Mouse (Mus musculus) brain, embryonic 14.5 days (tissue): ENCODE measurements around the gene Opn1sw. TPM values are rescaled to one million over a fixed set of nuclear protein-coding genes. Genes with fewer than 3 reads are reported as not detected.
"Not testable (repeated sequence)": the region's sequence is repeated elsewhere in the genome, so short reads cannot be mapped to it uniquely, and the experiment has no call there.

Experiments
- DNase-seq: peaks from one replicate; pipeline ENCODE4 v3.0.0-alpha.2; 2011; ENCODE audit warnings: low read depth
- CTCF ChIP-seq: fragments of 200-500 bp; IDR thresholded peaks from 2 replicates; pipeline ENCODE4 v1.5.1; 2012; ENCODE audit warnings: inconsistent platforms, mild to moderate bottlenecking, moderate library complexity, borderline replicate concordance; ENCODE audit not compliant: insufficient read depth, insufficient read length; ENCODE audit errors: extremely low read depth
- POLR2A ChIP-seq: fragments of 200-500 bp; IDR thresholded peaks from 2 replicates; pipeline ENCODE4 v1.6.1; 2012; ENCODE audit warnings: mild to moderate bottlenecking, inconsistent platforms, borderline replicate concordance; ENCODE audit not compliant: poor library complexity, insufficient read depth, insufficient read length, severe bottlenecking; ENCODE audit errors: extremely low read depth
- polyA plus RNA-seq: library from polyadenylated mRNA; depleted of rRNA; stranded (reverse); fragments of >200 nt; gene quantifications from 2 replicates; pipeline ENCODE4 v1.2.3, GENCODE M21; 2012

The Opn1sw gene
- polyA plus RNA-seq, 1 experiment: 0.11 TPM

- TF ChIP-seq CTCF (no peak), POLR2A (peak; percentile 75)
- peak; percentile 86 for DNase-seq
Measured at GRCm38 (mm10) chr6:29395910-29396713, 7.8 kb upstream of the Opn1sw start, which contains the start of gene Ccdc136. Gene Ccdc136, plus strand, starts transcription at chr6:29396309.

- no peak for TF ChIP-seq POLR2A
- no peak for TF ChIP-seq CTCF
- DNase-seq: no peak
Measured at GRCm38 (mm10) chr6:29394286-29394685, 6.0 kb upstream of the Opn1sw start.

GRCm38 (mm10) chr6:29391802-29392201 lies 3.5 kb upstream of the Opn1sw start:
- no peak for DNase-seq
- TF ChIP-seq POLR2A (no peak), CTCF (no peak)

- not testable (repeated sequence) for DNase-seq
Measured at GRCm38 (mm10) chr6:29391241-29391640, 3.0 kb upstream of the Opn1sw start.

GRCm38 (mm10) chr6:29390500-29390899 lies 2.2 kb upstream of the Opn1sw start:
- DNase-seq: not testable (repeated sequence)

GRCm38 (mm10) chr6:29389425-29389824 lies 1.2 kb upstream of the Opn1sw start:
- no peak for DNase-seq
- TF ChIP-seq POLR2A: no peak
- no peak for TF ChIP-seq CTCF

- DNase-seq: peak; percentile 89
- TF ChIP-seq CTCF (no peak), POLR2A (no peak)
Measured at GRCm38 (mm10) chr6:29388606-29389080, 375 bp upstream of the Opn1sw start.

- no peak for TF ChIP-seq CTCF
- no peak for TF ChIP-seq POLR2A
- DNase-seq: no peak
Measured at GRCm38 (mm10) chr6:29382442-29382841, 5.8 kb downstream of the Opn1sw start.

- TF ChIP-seq POLR2A (no peak), CTCF (no peak)
- DNase-seq: no peak
Measured at GRCm38 (mm10) chr6:29379954-29380353, 8.3 kb downstream of the Opn1sw start.

GRCm38 (mm10) chr6:29378678-29379077 lies 9.6 kb downstream of the Opn1sw start:
- TF ChIP-seq CTCF: no peak
- no peak for TF ChIP-seq POLR2A

GRCm38 (mm10) chr6:29377386-29377785 lies 10.9 kb downstream of the Opn1sw start:
- no peak for DNase-seq
- TF ChIP-seq POLR2A: no peak
- no peak for TF ChIP-seq CTCF

More at GRCm38 (mm10) chr6:29378678-29379077, 9.6 kb downstream of the Opn1sw start:
- no peak for DNase-seq

GRCm38 (mm10) chr6:29365277-29365676 lies 23.0 kb downstream of the Opn1sw start:
- TF ChIP-seq CTCF: no peak
- TF ChIP-seq POLR2A: no peak
- no peak for DNase-seq

GRCm38 (mm10) chr6:29363129-29363515 lies 25.1 kb downstream of the Opn1sw start:
- TF ChIP-seq POLR2A (no peak), CTCF (no peak)
- DNase-seq: no peak
